Mouse (Mus musculus): ENCODE results near the gene Atp10a.

Atp10a gene

GRCm38 (mm10) chr7:58736841-58737547 is 81.0 kb downstream of the Atp10a start:
- peak; percentile 79 for DNase-seq (ENCODE audit: low read depth, low spot score)

DNA sequence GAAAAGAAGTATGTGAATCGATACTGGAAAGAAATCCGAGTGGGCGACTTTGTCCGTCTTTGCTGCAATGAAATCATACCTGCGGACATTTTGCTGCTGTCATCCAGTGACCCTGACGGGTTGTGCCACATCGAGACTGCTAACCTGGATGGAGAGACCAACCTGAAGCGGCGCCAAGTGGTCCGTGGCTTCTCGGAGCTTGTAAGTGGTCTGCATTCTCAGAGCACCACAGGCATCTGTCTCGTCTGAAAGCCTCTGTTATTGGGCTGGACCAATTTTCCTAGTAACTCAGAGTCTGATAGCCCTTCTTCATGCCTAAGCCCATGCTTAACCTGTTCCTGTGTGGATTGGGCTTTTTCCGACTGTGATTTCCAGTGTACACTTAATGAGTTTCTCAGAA is 84.2 kb downstream of the Atp10a start:
- no peak for DNase-seq (ENCODE audit: low read depth, low spot score)

DNA sequence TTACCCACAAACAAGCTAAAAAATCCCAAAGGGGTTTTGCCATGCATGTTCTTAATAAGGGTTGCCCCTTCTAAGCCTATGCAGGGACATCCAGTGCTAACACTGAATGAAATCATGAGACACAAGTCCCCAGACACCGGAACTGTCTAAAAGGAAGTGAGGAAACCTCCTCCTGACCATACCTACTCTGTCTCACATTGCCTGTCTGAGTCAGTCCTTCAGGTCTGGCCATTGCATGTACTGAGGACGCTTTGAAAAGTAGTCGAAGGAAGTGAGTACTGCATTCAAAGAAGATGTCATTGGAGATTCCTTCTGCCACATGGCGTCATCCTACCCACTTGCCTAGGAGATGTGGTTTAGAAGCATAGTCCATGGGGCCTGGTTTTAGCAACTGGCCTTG is 84.9 kb downstream of the Atp10a start:
- DNase-seq (ENCODE audit: low read depth, low spot score), result no peak

- no peak for DNase-seq (ENCODE audit: low read depth, low spot score)
Measured at GRCm38 (mm10) chr7:58742009-58742408, 86.0 kb downstream of the Atp10a start.

DNA sequence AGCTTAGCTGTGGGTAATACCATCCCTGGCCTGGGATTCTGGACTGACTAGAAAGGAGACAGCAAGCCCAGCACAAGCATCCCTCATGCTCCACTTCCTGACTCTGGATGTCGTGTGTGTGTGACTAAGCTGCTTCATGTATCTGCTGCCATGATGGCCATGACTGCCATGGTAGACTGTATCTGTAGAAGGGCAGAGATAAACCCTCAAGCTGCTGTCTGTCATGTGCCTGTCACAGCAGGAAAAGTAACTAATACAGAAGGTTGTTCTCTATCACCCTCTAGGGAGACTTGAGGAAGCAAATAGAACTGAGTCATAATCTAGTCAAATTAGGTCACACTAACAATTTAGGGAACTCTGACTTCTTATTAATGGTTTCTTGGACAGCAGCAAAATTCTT is 86.7 kb downstream of the Atp10a start:
- no peak for DNase-seq (ENCODE audit: low read depth, low spot score)

DNA sequence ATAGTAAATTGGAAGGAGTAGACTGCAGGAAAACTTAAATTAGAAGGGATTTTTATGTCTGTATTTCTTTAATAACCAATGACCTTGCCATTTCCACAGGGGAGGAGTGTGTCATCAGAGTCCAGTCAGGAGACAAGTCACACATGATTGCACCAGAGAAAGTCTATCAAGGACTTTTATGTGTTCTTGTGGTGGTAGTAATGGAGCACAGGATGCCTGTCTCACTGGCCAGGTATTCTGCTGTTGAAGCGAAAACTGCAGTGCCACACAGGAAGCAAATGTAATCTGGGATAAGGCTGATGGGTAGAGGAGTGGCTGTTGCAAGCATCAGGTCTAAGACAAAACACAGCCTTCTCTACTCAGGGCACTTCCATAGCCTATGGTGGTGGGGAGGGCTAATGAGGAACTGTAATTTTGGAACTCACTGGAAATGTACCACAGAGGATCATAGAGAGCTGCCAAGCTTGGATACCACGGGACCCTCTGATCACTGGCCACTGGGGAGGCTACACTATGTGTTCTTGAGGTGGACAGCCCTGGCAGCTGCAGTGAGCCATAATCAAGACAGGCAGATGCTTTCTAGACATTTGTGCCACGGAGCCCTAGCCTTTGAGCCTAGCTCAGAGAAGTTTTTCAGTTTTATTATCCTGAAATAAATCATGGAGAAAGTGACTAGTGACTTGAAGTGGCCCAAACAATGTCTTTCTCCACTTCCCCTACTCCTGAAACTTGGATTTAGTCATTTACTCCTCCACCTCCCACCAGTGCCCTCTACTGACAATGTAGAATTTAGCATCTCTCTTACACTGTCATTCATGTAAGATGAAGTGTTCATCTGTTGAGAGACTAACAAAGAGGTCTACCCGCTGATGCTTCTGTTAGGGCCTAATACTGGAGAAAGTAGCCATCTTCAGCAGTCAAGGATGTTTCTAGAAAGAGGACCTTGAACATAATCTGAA is 87.7 kb downstream of the Atp10a start:
- peak; percentile 67 for DNase-seq (ENCODE audit: low read depth, low spot score)

- DNase-seq (ENCODE audit: low read depth, low spot score), result no peak
Measured at GRCm38 (mm10) chr7:58746817-58747216, 90.9 kb downstream of the Atp10a start.

- peak; percentile 50 for DNase-seq (ENCODE audit: low read depth, low spot score)
Measured at GRCm38 (mm10) chr7:58749904-58750612, 94.1 kb downstream of the Atp10a start.

- no peak for DNase-seq (ENCODE audit: low read depth, low spot score)
Measured at GRCm38 (mm10) chr7:58752041-58752440, 96.1 kb downstream of the Atp10a start.

DNA sequence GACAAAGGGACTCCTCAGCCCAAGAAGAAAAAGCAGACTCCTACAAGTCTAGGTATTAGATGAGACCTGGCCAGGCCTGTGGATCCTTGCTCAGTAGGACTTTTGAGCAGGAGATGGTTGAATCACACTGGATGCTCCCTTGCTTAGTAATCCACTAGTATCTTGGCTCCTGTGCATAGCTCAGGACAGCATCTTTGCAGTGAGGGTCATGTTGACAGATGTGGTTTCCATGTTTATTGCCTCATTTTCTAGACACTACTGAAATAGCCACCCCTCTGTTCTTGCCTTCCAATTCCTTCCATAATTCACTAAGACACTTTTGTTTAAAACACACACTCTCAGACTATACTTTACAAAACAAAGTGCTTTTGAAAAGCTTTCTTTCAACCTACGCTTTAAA is 98.1 kb downstream of the Atp10a start:
- DNase-seq (ENCODE audit: low read depth, low spot score), result peak; percentile 76

DNA sequence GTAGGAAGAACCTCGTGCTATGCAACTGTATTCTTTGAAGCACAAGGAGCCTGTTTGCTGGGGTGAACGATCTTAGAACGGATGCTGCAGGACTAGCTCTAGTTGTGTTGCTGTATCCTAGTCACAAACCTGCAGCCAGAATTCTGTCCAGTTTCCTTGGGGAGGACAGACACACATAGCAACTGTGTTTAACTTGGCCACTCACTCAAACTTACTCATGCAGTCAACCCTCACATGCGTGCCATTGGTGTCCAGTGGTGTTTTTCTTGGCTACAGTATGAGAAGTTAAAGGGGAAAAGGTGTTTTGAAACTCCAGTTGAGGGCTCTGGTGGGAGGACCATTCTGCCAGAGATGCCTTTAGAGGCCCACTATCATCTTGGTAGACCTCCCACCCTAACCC is 98.6 kb downstream of the Atp10a start:
- peak; percentile 45 for DNase-seq (ENCODE audit: low read depth, low spot score)

- DNase-seq (ENCODE audit: low read depth, low spot score), result no peak
Measured at GRCm38 (mm10) chr7:58755083-58755482, 99.1 kb downstream of the Atp10a start.

DNA sequence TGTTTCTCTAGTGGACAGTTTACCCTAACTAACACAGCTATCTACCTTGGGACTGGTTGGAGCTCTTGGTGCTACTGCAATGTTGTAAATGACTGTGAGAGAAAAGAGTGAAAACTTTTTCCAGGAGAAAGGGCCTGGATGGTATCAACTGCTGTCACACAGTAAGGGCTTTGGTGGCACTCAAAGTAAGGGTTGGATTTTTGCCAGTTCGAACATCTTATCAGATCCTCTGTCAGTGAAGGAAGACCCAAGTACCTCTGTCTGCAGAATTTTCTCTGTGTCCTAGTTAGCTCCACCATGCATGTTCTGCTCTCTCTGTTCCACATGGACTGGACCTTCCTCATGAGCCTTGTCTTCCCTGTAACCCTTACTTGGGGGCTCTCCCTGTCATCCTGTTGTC is 99.9 kb downstream of the Atp10a start:
- DNase-seq (ENCODE audit: low read depth, low spot score), result no peak

- DNase-seq (ENCODE audit: low read depth, low spot score), result peak; percentile 23
Measured at GRCm38 (mm10) chr7:58757331-58757730, 101.4 kb downstream of the Atp10a start.

DNA sequence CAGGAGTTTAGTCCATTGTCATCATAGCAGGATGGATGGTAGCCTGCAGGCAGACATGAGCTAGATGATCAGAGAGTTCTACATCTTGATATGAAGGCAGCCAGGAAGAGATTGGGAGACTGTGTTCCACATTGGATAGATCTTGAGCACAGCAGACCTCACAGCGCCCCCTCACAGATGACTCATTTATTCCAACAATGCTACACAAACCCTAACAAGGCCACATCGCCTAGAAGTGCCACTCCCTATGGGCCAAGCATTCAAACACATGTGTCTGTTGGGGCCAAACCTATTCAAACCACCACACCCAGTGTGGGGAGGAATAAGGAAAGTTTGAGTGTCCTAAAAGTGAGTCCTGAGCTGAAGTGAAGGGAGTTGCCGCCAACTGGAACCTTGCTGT is 102.4 kb downstream of the Atp10a start:
- DNase-seq (ENCODE audit: low read depth, low spot score), result no peak

GRCm38 (mm10) chr7:58759265-58759664 is 103.3 kb downstream of the Atp10a start:
- DNase-seq (ENCODE audit: low read depth, low spot score), result no peak

- DNase-seq (ENCODE audit: low read depth, low spot score), result no peak
Measured at GRCm38 (mm10) chr7:58767257-58767656, 111.3 kb downstream of the Atp10a start.

DNA sequence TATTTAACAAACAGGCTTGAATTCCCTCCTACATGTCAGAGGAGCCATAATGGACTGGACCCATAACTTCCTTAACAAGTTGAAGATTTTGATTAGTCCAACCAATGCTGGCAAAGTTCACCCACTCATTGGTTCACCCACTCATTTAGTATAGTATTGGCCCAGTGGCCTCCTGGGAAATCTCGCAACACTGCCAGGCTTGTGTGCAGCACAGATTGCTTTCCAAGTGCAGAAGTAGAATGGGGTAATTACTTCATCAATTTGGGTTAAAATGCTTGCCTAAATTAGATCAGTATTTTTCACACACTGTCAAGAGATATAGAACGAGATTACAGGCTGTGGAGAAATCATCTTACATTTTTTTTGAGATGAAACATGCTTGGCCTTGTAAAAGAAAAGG is 112.3 kb downstream of the Atp10a start:
- DNase-seq (ENCODE audit: low read depth, low spot score), result no peak

GRCm38 (mm10) chr7:58770254-58770653 is 114.3 kb downstream of the Atp10a start:
- peak; percentile 53 for DNase-seq (ENCODE audit: low read depth, low spot score)

DNA sequence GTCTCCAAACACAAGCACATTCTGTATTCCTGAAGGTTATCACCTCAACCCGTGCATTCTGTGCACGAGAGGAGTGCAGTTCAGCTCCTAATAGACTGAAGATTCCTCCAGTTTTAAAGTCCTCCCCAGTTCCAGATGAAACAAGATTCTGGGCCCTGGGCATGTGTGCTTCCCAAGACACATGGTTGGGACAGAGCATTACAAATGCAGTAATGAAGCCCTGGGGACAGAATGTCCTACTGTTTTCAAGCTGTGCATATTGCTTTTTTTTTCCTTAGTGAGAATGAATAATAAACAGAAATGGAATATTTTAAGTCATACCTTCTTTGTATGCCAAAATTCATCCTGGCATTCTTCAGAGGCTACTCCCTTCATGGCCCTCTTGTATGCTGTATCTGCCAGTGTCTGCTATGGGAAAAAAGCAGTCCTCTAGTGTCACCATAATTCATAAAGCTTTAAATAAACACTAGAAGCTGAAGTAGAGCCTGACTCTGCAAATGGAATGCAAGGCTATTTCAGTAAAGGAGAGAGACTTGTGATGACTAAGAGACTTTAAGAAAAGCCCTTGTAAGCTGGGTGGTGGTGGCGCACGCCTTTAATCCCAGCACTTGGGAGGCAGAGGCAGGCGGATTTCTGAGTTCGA is 116.2 kb downstream of the Atp10a start:
- peak; percentile 53 for DNase-seq (ENCODE audit: low read depth, low spot score)

DNA sequence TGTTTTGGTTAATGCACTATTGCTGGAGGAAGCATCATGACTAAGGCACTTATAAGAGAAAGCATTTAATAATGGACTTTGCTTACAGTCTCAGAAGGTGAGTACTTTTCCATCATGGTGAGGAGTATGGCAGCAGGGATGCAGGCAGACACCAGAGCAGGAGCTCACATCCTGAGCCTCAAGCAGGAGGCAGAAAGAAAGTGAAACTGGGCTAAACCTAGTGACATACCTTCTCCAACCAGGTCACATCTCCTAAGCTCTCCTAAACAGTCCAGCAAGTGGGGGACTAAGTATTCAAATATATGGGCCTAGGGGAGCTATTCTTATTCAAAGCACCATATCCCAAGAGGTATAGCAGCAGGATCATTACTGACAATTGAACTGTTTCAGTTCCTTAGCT is 123.2 kb downstream of the Atp10a start:
- no peak for DNase-seq (ENCODE audit: low read depth, low spot score)

- DNase-seq (ENCODE audit: low read depth, low spot score), result no peak
Measured at GRCm38 (mm10) chr7:58786986-58787385, 131.0 kb downstream of the Atp10a start.

Data from 3T3-L1 (cell line).